Mouse (Mus musculus) forebrain, embryonic 12.5 days (tissue): ENCODE measurements around the gene Afmid. TPM values are rescaled to one million over a fixed set of nuclear protein-coding genes. Genes with fewer than 3 reads are reported as not detected.
"Not testable (repeated sequence)": the region's sequence is repeated elsewhere in the genome, so short reads cannot be mapped to it uniquely, and the experiment has no call there.

ENCODE experiments used
- ATAC-seq: fragments of 200-750 bp; cut with Nextera tagmentation; 2 replicates; pipeline ENCODE4 v1.8.0; 2017; ENCODE audit warnings: moderate TSS enrichment; ENCODE audit not compliant: low FRiP score
- H3K27ac ChIP-seq: fragments of 300-500 bp; sonication (generic); 2 replicates; pipeline ENCODE4 v1.5.1; 2016; ENCODE audit warnings: mild to moderate bottlenecking
- H3K27me3 ChIP-seq: fragments of 300-500 bp; sonication (generic); 2 replicates; pipeline ENCODE4 v1.6.1; 2016; ENCODE audit warnings: mild to moderate bottlenecking
- H3K36me3 ChIP-seq: fragments of 300-500 bp; sonication (generic); replicated peaks from 2 replicates; pipeline ENCODE4 v1.6.1; 2016; ENCODE audit warnings: mild to moderate bottlenecking
- H3K4me1 ChIP-seq: fragments of 300-500 bp; sonication (generic); 2 replicates; pipeline ENCODE4 v1.6.1; 2016
- H3K4me2 ChIP-seq: fragments of 300-500 bp; sonication (generic); 2 replicates; pipeline ENCODE4 v1.6.1; 2016; ENCODE audit warnings: mild to moderate bottlenecking, moderate library complexity
- H3K4me3 ChIP-seq: fragments of 300-500 bp; sonication (generic); replicated peaks from 2 replicates; pipeline ENCODE4 v1.5.1; 2016; ENCODE audit warnings: mild to moderate bottlenecking
- H3K9ac ChIP-seq: fragments of 300-500 bp; sonication (generic); 2 replicates; pipeline ENCODE4 v1.6.1; 2016; ENCODE audit warnings: mild to moderate bottlenecking
- H3K9me3 ChIP-seq: fragments of 300-500 bp; sonication (generic); 2 replicates; pipeline ENCODE4 v1.6.1; 2016
- WGBS: fragments of 180-500 bp; shearing (Covaris S2); methylation state at CpG from one replicate; pipeline ENCODE4 v1.1.7; 2016; 5-methylcytosine and 5-hydroxymethylcytosine counted together
- polyA plus RNA-seq: library from polyadenylated mRNA; unstranded; fragments of >200 nt; fragmentation: Nextera tagmentation; extraction: Ambion mirVana; gene quantifications from 2 replicates; pipeline ENCODE4 v1.2.1, GENCODE M21; 2016

The Afmid gene
- polyA plus RNA-seq, 1 experiment from 2014 or later: 5.9 TPM

DNA sequence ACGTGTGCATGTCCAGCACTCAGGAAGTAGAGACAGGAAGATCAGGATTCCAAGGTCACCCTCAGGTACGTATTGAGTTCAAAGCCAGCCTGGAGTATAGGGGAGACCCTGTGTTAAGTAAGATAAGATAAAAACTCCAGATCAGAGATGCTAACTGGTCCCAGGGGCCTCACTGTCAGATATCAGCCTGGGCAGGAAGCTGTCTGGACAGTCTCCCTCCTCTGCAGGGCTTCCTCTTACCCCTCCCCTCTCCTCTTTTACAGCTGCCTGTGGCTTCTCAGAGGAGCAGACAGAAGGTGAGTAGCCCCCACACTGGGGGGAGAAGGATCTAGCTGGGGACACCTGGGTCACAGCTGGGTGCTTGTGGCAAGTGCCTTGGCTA is 27.6 kb upstream of the Afmid start:
- Histone ChIP-seq H3K9ac (no peak overlapping the region), H3K4me1 (no peaks in the 10 kb centered on the region), H3K4me3 (no peak overlapping the region), H3K9me3 (no peaks in the 10 kb centered on the region), H3K27ac (no peak overlapping the region), H3K36me3 (no peaks in the 10 kb centered on the region), H3K4me2 (no peak overlapping the region), H3K27me3 (peaks cover 17% of the 10 kb centered on the region)
- no peak for ATAC-seq
- WGBS: 68% methylated on average over 2 of the region's 2 CpGs

DNA sequence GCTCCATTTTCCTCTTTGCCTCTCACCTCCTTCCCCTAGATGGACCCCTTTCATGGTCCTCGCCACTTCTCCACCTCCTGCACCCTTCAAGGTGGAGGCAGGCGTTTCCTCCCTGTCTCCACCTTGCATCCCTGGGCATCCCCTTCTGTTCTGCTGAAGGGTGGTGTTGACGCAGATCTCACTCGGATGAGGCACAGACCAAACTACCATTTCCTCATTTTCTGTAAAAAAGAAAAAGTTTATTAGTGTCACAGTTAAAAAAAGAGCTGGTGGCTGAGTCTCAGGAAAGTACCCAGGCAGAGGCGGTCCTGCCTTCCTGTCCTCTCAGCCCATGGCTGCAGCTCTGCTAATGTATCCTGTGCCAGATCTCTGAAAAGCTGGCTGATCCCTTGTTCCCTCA is 26.6 kb upstream of the Afmid start:
- WGBS: 75% methylated on average over 5 of the region's 5 CpGs
- no peaks in the 10 kb centered on the region for H3K9me3 ChIP-seq
- no peak overlapping the region for H3K9ac ChIP-seq
- no peak overlapping the region for H3K4me2 ChIP-seq
- H3K36me3 ChIP-seq: no peaks in the 10 kb centered on the region
- no peaks in the 10 kb centered on the region for H3K4me1 ChIP-seq
- H3K4me3 ChIP-seq: no peak overlapping the region
- no peak overlapping the region for H3K27ac ChIP-seq
- H3K27me3 ChIP-seq: peaks cover 13% of the 10 kb centered on the region; the same call in 1 of the 2 replicates
- ATAC-seq: no peak

DNA sequence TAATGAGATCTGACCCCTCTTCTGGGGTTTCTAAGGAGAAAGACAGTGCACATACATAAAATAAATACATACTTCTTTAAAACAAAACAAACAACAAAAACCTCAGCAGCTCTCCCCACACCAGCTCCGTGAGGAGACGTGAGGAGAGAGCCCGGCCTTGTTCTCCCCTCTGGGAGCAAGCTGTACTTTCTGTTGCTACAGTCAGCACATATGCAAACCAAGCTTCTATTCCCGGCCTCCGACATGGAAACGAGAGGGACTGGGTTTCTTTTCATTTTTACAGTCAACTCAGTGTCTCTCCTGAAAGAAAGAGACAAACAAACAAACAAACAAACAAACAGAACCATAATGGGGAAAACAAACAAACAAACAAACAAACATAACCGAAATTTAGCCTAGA is 25.7 kb upstream of the Afmid start:
- no peak overlapping the region for H3K27ac ChIP-seq
- H3K9me3 ChIP-seq: no peaks in the 10 kb centered on the region
- H3K9ac ChIP-seq: no peak overlapping the region
- no peak for ATAC-seq
- H3K4me2 ChIP-seq: no peak overlapping the region
- 0 out of 2 replicates have a peak, but pooled peaks cover 9% of the 10 kb centered on the region for H3K27me3 ChIP-seq
- no peaks in the 10 kb centered on the region for H3K36me3 ChIP-seq
- no peaks in the 10 kb centered on the region for H3K4me1 ChIP-seq
- H3K4me3 ChIP-seq: no peak overlapping the region
- 90% methylated on average over 7 of the region's 7 CpGs for WGBS

DNA sequence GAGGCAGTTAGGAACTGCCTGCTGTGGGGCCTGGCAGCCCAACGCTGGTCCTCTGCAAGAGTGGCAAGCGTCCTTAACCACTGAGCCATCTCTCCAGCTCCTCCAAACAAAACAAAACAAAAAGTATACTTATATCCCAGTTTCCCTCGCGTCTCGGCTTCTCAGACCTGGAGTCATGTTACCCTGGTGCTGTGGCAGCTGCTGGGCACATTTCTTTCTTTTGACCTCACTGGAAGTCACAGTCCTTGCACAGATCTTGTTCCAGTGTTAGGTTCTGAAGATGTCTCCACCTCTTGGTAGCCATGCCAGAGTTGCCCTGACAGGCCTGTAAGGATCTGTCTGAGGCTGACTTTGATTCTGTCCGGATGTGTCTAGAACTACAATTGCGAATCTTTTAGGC is 24.1 kb upstream of the Afmid start:
- H3K4me1 ChIP-seq: no peaks in the 10 kb centered on the region
- no peak overlapping the region for H3K27ac ChIP-seq
- WGBS: 81% methylated on average over 7 of the region's 7 CpGs
- ATAC-seq: no peak
- H3K9me3 ChIP-seq: no peaks in the 10 kb centered on the region
- H3K4me2 ChIP-seq: no peak overlapping the region
- no peak overlapping the region for H3K9ac ChIP-seq
- 0 out of 2 replicates have a peak, but pooled peaks cover 9% of the 10 kb centered on the region for H3K27me3 ChIP-seq
- H3K4me3 ChIP-seq: no peak overlapping the region
- H3K36me3 ChIP-seq: no peaks in the 10 kb centered on the region

DNA sequence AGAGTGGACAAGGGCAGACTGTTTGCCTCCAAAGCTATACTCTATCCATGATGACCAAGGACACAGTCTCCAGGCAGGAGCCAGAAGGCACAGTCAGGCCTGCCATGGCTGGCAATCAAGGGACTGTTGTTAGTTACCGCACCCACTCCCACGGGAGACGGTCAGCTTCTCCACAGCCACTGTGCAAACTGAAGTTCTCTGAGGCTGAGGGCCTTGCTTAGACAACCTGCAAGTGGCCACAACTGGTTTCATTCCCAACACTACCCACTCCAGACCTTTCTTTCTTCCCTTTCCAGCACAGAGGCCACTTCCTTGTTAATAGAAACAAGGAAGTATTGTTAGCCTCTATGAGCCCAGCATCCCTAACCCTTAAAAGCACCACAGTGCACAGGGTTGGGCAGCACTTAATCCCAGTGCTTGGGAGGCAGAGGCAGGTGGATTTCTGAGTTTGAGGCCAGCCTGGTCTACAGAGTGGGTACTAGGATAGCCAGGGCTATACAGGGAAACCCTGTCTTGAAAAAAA is 22.5 kb upstream of the Afmid start:
- H3K9me3 ChIP-seq: no peaks in the 10 kb centered on the region
- no peak overlapping the region for H3K4me2 ChIP-seq
- H3K27me3 ChIP-seq: peaks cover 7% of the 10 kb centered on the region; the same call in 1 of the 2 replicates
- WGBS: 96% methylated on average over 3 of the region's 3 CpGs
- no peak for ATAC-seq
- H3K4me3 ChIP-seq: no peak overlapping the region
- no peak overlapping the region for H3K9ac ChIP-seq
- no peak overlapping the region for H3K27ac ChIP-seq
- H3K4me1 ChIP-seq: no peaks in the 10 kb centered on the region
- no peaks in the 10 kb centered on the region for H3K36me3 ChIP-seq

DNA sequence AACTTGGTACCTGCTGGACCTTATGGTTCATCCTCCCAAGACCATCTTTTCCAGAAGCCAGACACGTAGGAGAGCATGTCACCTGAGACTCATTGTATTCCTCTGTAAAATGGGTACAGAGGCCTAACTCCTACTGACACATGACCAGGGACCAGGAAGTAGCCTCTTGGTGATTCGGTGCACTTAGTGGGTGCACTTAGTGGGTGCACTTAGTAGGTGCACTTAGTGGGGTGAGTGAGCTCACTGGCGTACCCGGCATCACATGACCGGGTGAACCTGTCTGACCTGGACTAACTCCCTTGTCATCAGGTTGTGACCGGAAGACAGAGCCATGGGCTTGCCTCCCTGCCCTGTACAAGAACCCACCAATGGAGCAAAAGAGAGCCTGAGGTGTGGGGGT is 18.9 kb upstream of the Afmid start:
- Histone ChIP-seq H3K36me3 (no peaks in the 10 kb centered on the region), H3K4me1 (peaks cover 19% of the 10 kb centered on the region), H3K4me3 (no peak overlapping the region), H3K27me3 (peaks cover 8% of the 10 kb centered on the region; the same call in 1 of the 2 replicates), H3K4me2 (no peak overlapping the region), H3K27ac (no peak overlapping the region), H3K9ac (no peak overlapping the region), H3K9me3 (no peaks in the 10 kb centered on the region)
- ATAC-seq: no peak
- 87% methylated on average over 6 of the region's 6 CpGs for WGBS

DNA sequence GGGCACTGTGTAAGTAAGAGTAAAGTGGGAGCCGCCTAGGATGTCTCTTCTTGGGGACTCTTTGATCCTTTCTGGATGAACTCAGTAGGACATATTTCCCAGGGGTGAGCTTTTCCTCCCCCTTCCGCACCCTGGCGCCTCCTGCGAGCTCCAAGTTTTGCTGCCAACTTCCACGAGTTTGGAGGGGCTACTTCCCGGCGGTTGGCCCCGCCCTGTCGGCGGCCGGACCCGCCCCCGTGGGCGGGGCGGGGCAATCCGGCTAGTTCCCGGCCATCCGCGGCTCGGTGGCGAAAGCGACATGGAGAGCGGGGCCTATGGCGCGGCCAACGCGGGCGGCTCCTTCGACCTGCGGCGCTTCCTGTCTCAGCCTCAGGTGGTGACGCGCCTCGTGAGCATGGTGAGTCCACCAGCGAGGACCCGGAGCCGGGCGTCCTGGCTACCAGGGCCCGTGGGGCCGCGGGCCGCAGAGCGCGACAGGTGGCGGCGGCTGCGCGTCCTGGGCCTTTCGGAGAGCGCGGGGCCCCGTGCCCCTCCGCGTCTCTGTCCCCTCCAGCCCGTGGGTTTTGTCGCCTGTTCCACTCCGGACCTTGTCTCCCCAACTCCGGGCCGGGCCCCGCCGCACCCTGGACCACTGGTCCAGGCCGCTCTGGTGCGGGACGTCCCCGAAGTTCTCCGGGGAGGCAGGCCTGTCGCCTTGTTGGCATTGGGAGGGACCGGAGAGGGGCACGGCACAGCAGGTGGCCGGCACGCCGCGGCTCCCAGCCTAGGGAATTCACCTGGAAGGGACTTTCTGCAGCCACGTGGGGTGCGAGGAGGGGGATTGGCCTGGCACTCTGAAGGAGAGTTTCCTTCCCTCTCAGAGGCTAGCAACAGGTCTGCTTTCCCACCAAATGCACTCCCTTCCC is 16.1 kb upstream of the Afmid start, which contains the start of the genes Gm20708 and Syngr2:
Gene Gm20708 (plus strand): TSS at position 262 of the 905 bp plus-strand sequence.
Gene Syngr2 (plus strand): TSS at position 262 of the 905 bp plus-strand sequence.
- H3K4me1 ChIP-seq: peaks cover 19% of the 10 kb centered on the region
- 0 out of 2 replicates have a peak within 1 kb of the TSS, but pooled peaks have one; percentile 31 for H3K27ac ChIP-seq
- H3K4me3 ChIP-seq: peak within 1 kb of the TSS; percentile 70
- H3K9ac ChIP-seq: peak within 1 kb of the TSS; percentile 69
- H3K36me3 ChIP-seq: peaks cover 27% of the 10 kb centered on the region
- H3K27me3 ChIP-seq: peaks cover 8% of the 10 kb centered on the region; the same call in 1 of the 2 replicates
- peak within 1 kb of the TSS; percentile 85 for H3K4me2 ChIP-seq
- WGBS: under 1% methylated on average over 62 of the region's 75 CpGs
- no peaks in the 10 kb centered on the region for H3K9me3 ChIP-seq
- peak; percentile 70 for ATAC-seq

DNA sequence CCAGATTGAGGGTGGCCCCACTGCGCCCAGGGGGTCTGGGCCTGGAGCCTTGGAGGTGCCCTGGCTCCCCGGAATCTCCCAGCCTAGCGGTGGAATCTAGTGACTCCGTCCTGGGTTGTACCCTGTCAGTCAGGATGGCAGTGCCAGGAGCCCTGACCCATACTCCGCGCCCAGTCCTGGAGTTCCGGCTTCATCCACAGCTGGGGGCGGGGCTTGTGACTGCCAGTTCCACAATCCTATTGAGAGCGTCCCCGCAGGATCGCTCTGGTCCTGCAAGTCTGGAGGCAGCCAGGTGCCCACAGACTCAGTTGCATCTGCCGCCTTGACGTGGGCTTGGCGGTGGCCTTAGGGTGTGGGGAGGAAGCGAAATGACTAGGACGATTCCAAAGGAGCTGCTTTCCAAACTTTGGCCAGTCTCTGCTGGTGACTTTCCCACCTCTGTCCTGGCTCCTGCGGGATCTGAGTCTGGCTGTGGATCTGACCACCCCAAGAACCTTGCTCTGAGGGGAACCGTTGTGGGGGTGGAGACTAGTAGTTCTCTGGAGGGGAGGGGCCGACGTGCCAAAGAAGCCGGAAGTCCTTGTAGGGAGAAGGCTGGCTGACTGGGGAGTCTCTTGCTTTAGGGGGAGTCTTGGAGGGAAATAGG is 15.2 kb upstream of the Afmid start:
- under 1% methylated on average over 21 of the region's 21 CpGs for WGBS
- Histone ChIP-seq H3K27ac (0 out of 2 replicates have a peak overlapping the region, but pooled peaks have one; percentile 31), H3K9me3 (no peaks in the 10 kb centered on the region), H3K4me3 (peak overlapping the region; percentile 70), H3K4me2 (peak overlapping the region; percentile 85), H3K9ac (peak overlapping the region; percentile 69), H3K4me1 (peaks cover 19% of the 10 kb centered on the region), H3K27me3 (peaks cover 8% of the 10 kb centered on the region; the same call in 1 of the 2 replicates), H3K36me3 (peaks cover 36% of the 10 kb centered on the region)
- peak; percentile 78 for ATAC-seq

DNA sequence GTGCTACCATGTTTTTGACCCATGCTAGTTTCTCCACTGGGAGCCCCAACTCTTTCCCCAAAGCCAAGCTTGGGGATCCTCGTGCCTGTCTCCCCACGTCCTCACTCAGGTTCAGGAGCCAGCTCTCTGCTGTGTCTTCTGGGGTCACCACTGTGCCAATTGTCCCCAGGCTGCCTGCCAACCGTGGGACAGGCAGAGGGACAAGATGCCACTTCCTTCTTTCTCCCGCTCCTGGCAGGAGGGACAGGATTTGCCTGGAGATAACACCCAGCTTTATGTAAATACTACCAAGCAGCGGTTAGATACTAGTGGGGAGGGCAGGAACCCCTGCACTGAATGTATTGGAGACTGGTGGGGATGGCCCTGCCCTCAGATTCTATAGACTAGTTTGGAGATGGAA is 11.9 kb upstream of the Afmid start:
- 83% methylated on average over 5 of the region's 5 CpGs for WGBS
- Histone ChIP-seq H3K4me1 (peaks cover 19% of the 10 kb centered on the region), H3K36me3 (peaks cover 68% of the 10 kb centered on the region)

DNA sequence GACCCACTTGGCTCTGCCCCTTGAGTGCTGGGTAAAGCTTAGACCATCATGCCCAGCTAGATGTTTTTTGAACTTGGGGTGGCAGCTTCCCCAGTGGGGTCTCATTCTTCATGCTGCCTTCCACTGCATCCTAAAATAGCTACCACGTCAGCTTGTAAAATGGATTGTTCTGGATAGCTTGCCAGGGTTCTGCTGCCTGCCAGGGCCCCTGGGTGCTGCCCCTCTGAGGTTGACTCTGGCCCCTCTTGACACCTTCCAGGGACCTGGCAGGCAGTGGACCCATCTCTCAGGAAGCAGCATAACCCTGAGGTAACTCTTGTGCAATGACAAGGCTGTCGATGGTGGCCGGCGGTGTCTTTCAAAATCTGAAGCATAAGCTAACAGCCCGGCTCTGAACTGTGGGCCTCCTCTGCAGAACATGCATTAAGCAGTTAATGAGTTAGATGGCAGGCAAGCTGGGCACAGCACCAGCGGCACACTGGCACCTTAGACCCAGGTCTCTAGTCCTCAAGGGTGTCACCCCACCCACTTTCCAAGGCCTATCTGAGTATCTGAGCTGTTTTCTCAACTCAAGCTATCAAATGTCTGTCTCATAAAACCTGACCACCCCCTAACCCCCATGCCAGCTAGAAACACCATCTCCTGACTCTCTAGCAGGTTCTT is 10.9 kb upstream of the Afmid start:
- no peak for ATAC-seq
- peaks cover 16% of the 10 kb centered on the region for H3K4me1 ChIP-seq
- H3K27me3 ChIP-seq: peaks cover 4% of the 10 kb centered on the region; the same call in 1 of the 2 replicates
- H3K36me3 ChIP-seq: peaks cover 78% of the 10 kb centered on the region
- WGBS: 94% methylated on average over 6 of the region's 6 CpGs
- no peaks in the 10 kb centered on the region for H3K9me3 ChIP-seq
- no peak overlapping the region for H3K4me3 ChIP-seq
- H3K9ac ChIP-seq: no peak overlapping the region
- H3K27ac ChIP-seq: no peak overlapping the region
- no peak overlapping the region for H3K4me2 ChIP-seq

More for the DNA sequence above, 11.9 kb upstream of the Afmid start:
- Histone ChIP-seq H3K9ac (no peak overlapping the region), H3K27me3 (peaks cover 4% of the 10 kb centered on the region; the same call in 1 of the 2 replicates), H3K4me2 (no peak overlapping the region), H3K9me3 (no peaks in the 10 kb centered on the region), H3K27ac (no peak overlapping the region), H3K4me3 (no peak overlapping the region)
- no peak for ATAC-seq

DNA sequence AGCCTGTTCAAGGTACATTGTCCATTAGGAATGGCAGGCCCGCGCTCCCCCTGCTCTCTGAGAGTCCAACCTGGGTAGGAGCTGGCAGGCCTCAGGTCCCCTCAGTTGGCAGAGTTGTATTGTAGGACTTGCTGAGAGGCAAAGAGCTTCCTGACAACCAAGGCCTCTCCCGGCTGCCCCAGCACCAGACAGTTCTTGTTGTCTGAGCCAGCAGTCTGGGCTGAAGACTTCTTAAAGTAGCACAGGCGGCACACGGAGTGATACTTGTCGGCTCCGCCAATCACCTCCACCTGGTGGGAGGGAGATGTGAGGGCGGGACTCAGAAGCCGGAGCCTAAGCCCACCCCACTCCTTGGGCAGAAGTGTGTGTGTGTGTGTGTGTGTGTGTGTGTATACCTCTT is 9.9 kb upstream of the Afmid start:
- WGBS: 90% methylated on average over 9 of the region's 9 CpGs
- peaks cover 88% of the 10 kb centered on the region for H3K36me3 ChIP-seq
- H3K4me3 ChIP-seq, H3K4me2 ChIP-seq, H3K27ac ChIP-seq, ATAC-seq, H3K4me1 ChIP-seq, H3K9me3 ChIP-seq, H3K9ac ChIP-seq, H3K27me3 ChIP-seq: not testable (repeated sequence)
